Mouse (Mus musculus) frontal cortex, postnatal 25 days (tissue): Measurements from ENCODE around the gene Slc12a4.
"Not testable (repeated sequence)": the region's sequence is repeated elsewhere in the genome, so short reads cannot be mapped to it uniquely, and the experiment has no call there.

Experiments
- DNase-seq, 2 experiments: peaks; one replicate each; pipeline ENCODE4 v3.0.0; 2022; ENCODE audit warnings: low spot score in 2 of 2

Gene Slc12a4

DNA sequence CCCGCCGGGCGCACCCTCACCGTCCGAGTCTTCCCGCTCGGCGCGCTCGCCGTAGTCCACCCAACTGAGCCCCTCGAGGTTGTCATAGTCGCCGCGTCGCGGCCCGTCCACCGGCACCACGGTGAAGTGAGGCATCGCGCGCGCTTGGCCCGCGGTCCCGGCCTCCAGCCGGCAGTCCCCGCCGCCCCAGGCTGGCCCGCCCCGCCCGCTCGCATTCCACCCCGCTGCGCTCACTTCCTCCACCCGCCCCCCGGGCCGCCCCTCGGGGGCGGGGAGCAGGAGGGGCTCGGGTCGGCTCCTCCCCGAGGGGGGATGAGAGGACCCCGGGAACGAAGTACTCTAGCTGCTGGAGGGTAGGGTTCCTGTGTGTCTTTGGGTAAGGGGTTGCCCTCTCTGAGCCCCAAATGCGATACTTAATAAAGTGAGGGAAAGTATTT, at the start of gene Slc12a4:
Gene Slc12a4 (minus strand): TSS at position 193 of the 437 bp plus-strand sequence.
- DNase-seq = no peak

- not testable (repeated sequence) for DNase-seq
Measured at GRCm38 (mm10) chr8:106012203-106012602, 46.3 kb upstream of the Slc12a4 start.

GRCm38 (mm10) chr8:106011643-106011986, 45.7 kb upstream of the Slc12a4 start, which contains the start of gene Ddx28:
Gene Ddx28, minus strand, starts transcription at chr8:106011882.
- no peak for DNase-seq

GRCm38 (mm10) chr8:106010748-106011642, 45.1 kb upstream of the Slc12a4 start:
- peak; percentile 91 to 94 for DNase-seq

GRCm38 (mm10) chr8:106007891-106008290, 42.0 kb upstream of the Slc12a4 start:
- DNase-seq = not testable (repeated sequence)

- DNase-seq = no peak
Measured at GRCm38 (mm10) chr8:106007135-106007534, 41.2 kb upstream of the Slc12a4 start.

- DNase-seq = no peak
Measured at GRCm38 (mm10) chr8:106006413-106006812, 40.5 kb upstream of the Slc12a4 start.

DNA sequence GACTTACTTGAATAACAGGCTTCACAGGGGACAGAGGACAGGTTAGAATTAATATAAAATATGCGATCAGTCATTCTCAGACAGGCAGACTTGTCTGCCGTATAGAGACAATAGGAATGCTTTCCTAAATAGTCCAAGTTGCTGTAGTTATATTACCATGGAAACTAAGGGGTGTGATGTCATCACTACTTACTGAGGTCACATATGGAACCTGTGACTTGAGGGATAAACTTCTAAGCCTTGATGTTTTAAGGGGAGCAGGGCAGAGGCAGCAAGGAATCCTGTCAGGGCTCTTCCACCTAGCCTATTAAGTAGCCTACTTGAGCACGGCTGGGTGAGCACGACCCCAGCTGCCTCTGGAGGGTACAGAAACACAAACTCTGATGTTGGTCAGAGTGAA, 40.0 kb upstream of the Slc12a4 start, which contains the start of gene Dpep2nb:
Gene Dpep2nb (minus strand): TSS at position 101 of the 400 bp plus-strand sequence.
- no peak for DNase-seq

GRCm38 (mm10) chr8:106004538-106005207, 38.8 kb upstream of the Slc12a4 start:
- DNase-seq = no peak

DNA sequence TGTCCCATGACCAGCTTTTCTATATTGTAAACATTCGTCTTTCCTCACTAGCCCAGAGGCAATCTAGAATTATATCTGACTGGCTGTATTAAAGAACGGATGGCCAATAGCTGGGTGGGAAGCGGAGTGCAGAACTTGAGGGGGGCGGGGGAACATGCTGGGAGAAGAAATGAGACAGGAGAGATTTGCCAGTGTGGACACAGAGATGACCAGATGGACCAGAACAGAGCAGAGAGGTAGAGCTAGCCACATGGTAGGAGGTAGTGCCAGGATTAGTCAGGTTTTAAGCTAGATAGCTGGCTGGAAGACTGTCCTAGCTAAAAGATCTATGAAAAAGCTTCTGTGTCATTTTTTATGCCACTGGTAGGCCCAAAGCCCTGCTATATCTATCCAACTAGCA, 36.0 kb upstream of the Slc12a4 start:
- no peak for DNase-seq

- DNase-seq = no peak
Measured at GRCm38 (mm10) chr8:105998971-105999370, 33.1 kb upstream of the Slc12a4 start.

- DNase-seq = no peak
Measured at GRCm38 (mm10) chr8:105996359-105996758, 30.5 kb upstream of the Slc12a4 start.

DNA sequence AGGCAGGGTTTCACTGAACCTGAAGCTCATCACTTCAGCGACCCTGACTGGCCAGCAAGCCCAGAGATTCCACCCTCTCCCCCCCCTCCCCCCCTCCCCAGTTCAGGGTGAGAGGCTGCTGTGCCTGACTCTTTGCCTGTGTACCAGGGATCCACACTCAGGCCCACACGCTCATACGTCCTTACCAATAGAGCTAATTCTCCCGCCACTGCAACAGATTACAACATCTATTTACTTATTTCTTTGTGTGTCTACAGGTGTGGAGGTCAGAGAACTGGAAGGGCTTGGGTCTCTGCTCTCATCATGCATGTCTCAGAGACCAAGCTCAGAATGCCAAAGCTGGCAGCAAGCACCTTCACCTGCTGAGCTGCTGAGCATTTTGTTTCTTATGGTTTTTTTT, 27.3 kb upstream of the Slc12a4 start:
- DNase-seq = no peak

DNA sequence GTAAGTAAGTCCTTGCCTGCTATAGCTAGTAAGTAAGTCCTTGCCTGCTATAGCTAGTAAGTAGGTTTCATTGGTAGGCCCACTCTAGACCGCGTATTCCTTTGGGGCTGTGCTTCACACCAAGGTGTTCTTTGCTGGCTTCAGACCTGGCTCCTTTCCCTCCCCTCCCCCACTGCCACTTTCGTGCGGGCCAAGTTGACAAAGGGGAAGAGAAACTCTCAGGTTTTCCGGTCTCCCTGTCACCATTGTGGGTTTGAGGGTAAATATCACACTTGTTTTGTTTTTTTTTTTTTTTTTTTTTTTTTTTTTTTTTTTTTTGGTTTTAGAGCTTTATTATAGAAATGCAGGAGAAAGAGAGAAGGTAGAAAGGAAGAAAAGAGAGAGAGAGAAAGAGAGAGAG, 26.6 kb upstream of the Slc12a4 start:
- no peak for DNase-seq

GRCm38 (mm10) chr8:105991546-105991945, 25.6 kb upstream of the Slc12a4 start:
- DNase-seq = no peak

- peak; percentile 40 to 53 for DNase-seq
Measured at GRCm38 (mm10) chr8:105990856-105991387, 25.0 kb upstream of the Slc12a4 start, which contains the start of gene Dus2. Gene Dus2, plus strand, starts transcription at chr8:105991337.

- DNase-seq = no peak
Measured at GRCm38 (mm10) chr8:105988546-105988945, 22.6 kb upstream of the Slc12a4 start.

- not testable (repeated sequence) for DNase-seq
Measured at GRCm38 (mm10) chr8:105983406-105983805, 17.5 kb upstream of the Slc12a4 start.

- DNase-seq = no peak
Measured at GRCm38 (mm10) chr8:105981146-105981545, 15.2 kb upstream of the Slc12a4 start.

- no peak for DNase-seq
Measured at GRCm38 (mm10) chr8:105979325-105979724, 13.4 kb upstream of the Slc12a4 start, which contains the start of gene Dpep3. Gene Dpep3, minus strand, starts transcription at chr8:105979429.

DNA sequence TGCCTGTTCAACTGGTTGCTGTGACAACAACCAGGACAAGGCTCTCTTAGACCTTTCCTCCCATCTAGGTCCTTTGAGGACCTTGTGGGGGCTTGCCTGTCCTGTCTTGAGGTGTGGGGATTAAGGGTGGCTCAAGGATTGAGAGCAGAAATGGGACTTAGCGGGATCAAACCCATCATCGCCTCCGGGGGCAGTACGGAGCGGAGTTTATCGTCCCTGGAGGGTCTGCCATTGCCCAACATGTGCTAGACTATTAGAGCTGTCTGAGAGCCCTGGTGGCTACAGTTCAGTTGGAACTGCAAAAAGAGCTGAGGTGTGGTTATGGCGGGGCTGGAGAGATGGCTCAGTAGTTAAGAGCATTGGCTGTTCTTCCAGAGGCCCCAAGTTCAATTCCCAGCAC, 9.5 kb upstream of the Slc12a4 start:
- DNase-seq = no peak

DNA sequence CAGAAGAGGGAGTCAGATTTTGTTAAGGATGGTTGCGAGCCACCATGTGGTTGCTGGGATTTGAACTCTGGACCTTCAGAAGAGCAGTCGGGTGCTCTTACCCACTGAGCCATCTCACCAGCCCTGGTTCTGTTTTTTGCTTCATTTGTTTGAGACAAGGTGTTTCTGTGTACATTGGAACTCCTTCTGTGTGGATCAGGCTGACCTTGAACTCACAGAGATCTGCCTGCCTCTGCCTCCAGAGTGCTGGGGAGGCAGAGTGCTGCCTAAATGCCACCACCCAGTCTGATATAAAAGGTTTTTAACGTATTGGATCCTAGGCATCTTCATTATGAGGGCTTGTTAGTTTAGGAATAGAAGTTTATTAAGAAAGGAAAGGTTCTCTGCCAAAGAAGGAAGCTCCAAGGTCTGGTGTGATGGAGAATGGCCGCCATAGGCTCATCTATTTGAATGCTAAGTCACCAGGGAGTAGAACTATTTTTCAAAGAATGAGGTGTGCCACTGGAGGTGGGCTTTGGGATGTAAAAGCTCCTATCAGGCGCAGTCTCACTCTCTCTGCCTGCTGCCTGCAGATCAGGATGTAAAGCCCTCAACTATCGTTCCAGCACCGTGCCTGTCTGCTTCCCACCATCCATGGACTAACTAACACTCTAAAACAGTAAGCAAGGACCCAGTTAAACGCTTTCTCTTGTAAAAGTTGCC, 5.3 kb upstream of the Slc12a4 start:
- no peak for DNase-seq
